ENCODE assay signal across 18 mouse cellular contexts in genomic region chr8:125277071-125277682, GRCm38 (mm10).
DNase-seq lines count a peak whose midpoint lies in the region; ATAC-seq and TF ChIP-seq lines count a peak whose summit lies in the region.
"Had no signal": no experiment of that assay in that cellular context is flagged by ENCODE, and none has a peak within 500 bp of the region (broad histone marks: within the 10 kb centered on the region; RNA-seq: fewer than 3 reads in every experiment).

No protein-coding gene starts in this region.

- H3K9ac ChIP-seq in hindbrain, embryonic 11.5 days (ENCODE audit: low read depth, low read length), result no peak overlapping the region
- H3K9ac ChIP-seq in hindbrain, postnatal 0 days (replicated peaks; ENCODE audit: low read length), result no peak overlapping the region
- H3K9ac ChIP-seq: heart, embryonic 13.5 days; lung, embryonic 15.5 days had no signal

- no peaks in the 10 kb centered on the region for H3K9me3 ChIP-seq in hindbrain, embryonic 11.5 days (ENCODE audit: control insufficient read depth, low read length)
- no peaks in the 10 kb centered on the region for H3K9me3 ChIP-seq in hindbrain, postnatal 0 days (ENCODE audit: low read length)
- 0 out of 2 replicates have a peak, but pooled peaks cover 9% of the 10 kb centered on the region for H3K9me3 ChIP-seq in embryonic facial prominence, embryonic 10.5 days
- H3K9me3 ChIP-seq in limb, embryonic 10.5 days (replicated peaks), result no peaks in the 10 kb centered on the region; the same call in 1 of the 2 replicates
- H3K9me3 ChIP-seq: lung, embryonic 15.5 days had no signal

- peaks cover 4% of the 10 kb centered on the region; the same call in 1 of the 2 replicates for H3K27me3 ChIP-seq in hindbrain, embryonic 11.5 days (ENCODE audit: control insufficient read depth, insufficient read depth, low read length)
- H3K27me3 ChIP-seq in hindbrain, postnatal 0 days (ENCODE audit: insufficient read depth, low read length), result no peaks in the 10 kb centered on the region
- peaks cover 30% of the 10 kb centered on the region for H3K27me3 ChIP-seq in embryonic facial prominence, embryonic 10.5 days (replicated peaks; ENCODE audit: low read depth, poor library complexity, severe bottlenecking)
- peaks cover 18% of the 10 kb centered on the region for H3K27me3 ChIP-seq in limb, embryonic 10.5 days (ENCODE audit: low read depth, poor library complexity, severe bottlenecking)
- H3K27me3 ChIP-seq: lung, embryonic 15.5 days had no signal

- H3K36me3 ChIP-seq in hindbrain, embryonic 11.5 days (ENCODE audit: control insufficient read depth, insufficient read depth, low read length), result no peaks in the 10 kb centered on the region
- H3K36me3 ChIP-seq in hindbrain, postnatal 0 days (ENCODE audit: insufficient read depth, low read length), result no peaks in the 10 kb centered on the region
- H3K36me3 ChIP-seq in embryonic facial prominence, embryonic 10.5 days (replicated peaks), result no peaks in the 10 kb centered on the region
- H3K36me3 ChIP-seq in limb, embryonic 10.5 days, result no peaks in the 10 kb centered on the region
- H3K36me3 ChIP-seq: G1E; heart, embryonic 13.5 days; lung, embryonic 15.5 days had no signal

- DNase-seq in hindbrain, embryonic 11.5 days (ENCODE audit: low spot score), result peak; percentile 60
- DNase-seq in hindbrain, postnatal 0 days (ENCODE audit: low spot score), result no peak
- peak; percentile 69 for DNase-seq in embryonic facial prominence, embryonic 10.5 days (ENCODE audit: low spot score)
- no peak for DNase-seq in limb, embryonic 10.5 days (ENCODE audit: low spot score)
- DNase-seq in retina, embryonic 14.5 days (ENCODE audit: low spot score), result peak; percentile 72
- DNase-seq in c-Kit-positive CD71-positive TER-119-positive erythroid progenitor cells, embryonic 14.5 days (ENCODE audit: low spot score), result no peak
- no peak for DNase-seq in layer of hippocampus, adult 9-10 months (ENCODE audit: low spot score)
- DNase-seq: adrenal gland, postnatal 10 days; cerebellum, postnatal 14 days; gastrocnemius, postnatal 10 days; heart, postnatal 4 days; kidney, adult 11 months; kidney, postnatal 36 days; thymus, adult 2 months had no signal

- no peak overlapping the region for H3K27ac ChIP-seq in hindbrain, embryonic 11.5 days (ENCODE audit: low read depth, low read length)
- H3K27ac ChIP-seq in hindbrain, postnatal 0 days, result no peak overlapping the region
- H3K27ac ChIP-seq in embryonic facial prominence, embryonic 10.5 days (replicated peaks), result peak overlapping the region; percentile 61
- H3K27ac ChIP-seq in limb, embryonic 10.5 days, result peak overlapping the region; percentile 59
- H3K27ac ChIP-seq: heart, embryonic 13.5 days; lung, embryonic 15.5 days had no signal

- ATAC-seq in hindbrain, embryonic 11.5 days (ENCODE audit: low FRiP score), result peak; percentile 53; the same call in 1 of the 2 replicates
- ATAC-seq in hindbrain, postnatal 0 days, result no peak

- peaks cover 3% of the 10 kb centered on the region; the same call in 1 of the 2 replicates for H3K4me1 ChIP-seq in hindbrain, embryonic 11.5 days (replicated peaks; ENCODE audit: control insufficient read depth, insufficient read depth, low read length)
- peaks cover 6% of the 10 kb centered on the region; the same call in 1 of the 2 replicates for H3K4me1 ChIP-seq in hindbrain, postnatal 0 days (ENCODE audit: insufficient read depth, low read length)
- H3K4me1 ChIP-seq in embryonic facial prominence, embryonic 10.5 days, result peaks cover 46% of the 10 kb centered on the region
- H3K4me1 ChIP-seq in limb, embryonic 10.5 days, result peaks cover 52% of the 10 kb centered on the region

- TF ChIP-seq CTCF in hindbrain, postnatal 0 days (IDR thresholded peaks at IDR 0.05; ENCODE audit: low read depth), result no peak

- no peak overlapping the region; the same call in 1 of the 2 replicates for H3K4me2 ChIP-seq in hindbrain, embryonic 11.5 days (replicated peaks; ENCODE audit: low read depth, low read length)
- no peak overlapping the region for H3K4me2 ChIP-seq in hindbrain, postnatal 0 days (ENCODE audit: low read depth, low read length)
- H3K4me2 ChIP-seq: heart, embryonic 13.5 days; liver, embryonic 11.5 days; lung, embryonic 15.5 days had no signal

- no peak overlapping the region for H3K4me3 ChIP-seq in hindbrain, embryonic 11.5 days (ENCODE audit: low read depth, low read length)
- H3K4me3 ChIP-seq in hindbrain, postnatal 0 days (ENCODE audit: low read length), result no peak overlapping the region
- H3K4me3 ChIP-seq in embryonic facial prominence, embryonic 10.5 days, result no peak overlapping the region; the same call in 1 of the 2 replicates
- no peak overlapping the region for H3K4me3 ChIP-seq in limb, embryonic 10.5 days
- H3K4me3 ChIP-seq: heart, embryonic 13.5 days; lung, embryonic 15.5 days had no signal

- WGBS in hindbrain, embryonic 11.5 days, result 11% methylated on average over 11 of the region's 11 CpGs
- 24% methylated on average over 11 of the region's 11 CpGs for WGBS in hindbrain, postnatal 0 days
- WGBS in embryonic facial prominence, embryonic 10.5 days, result 3% methylated on average over 11 of the region's 11 CpGs
- 5% methylated on average over 11 of the region's 11 CpGs for WGBS in limb, embryonic 10.5 days

Comparison
In these comparisons a context has a peak if more than half of its experiments do, and no peak if none do; other contexts are left out.
1. DNase-seq: peak in hindbrain, embryonic 11.5 days (single experiment), embryonic facial prominence, embryonic 10.5 days (single experiment) and retina, embryonic 14.5 days (single experiment); none in hindbrain, postnatal 0 days (single experiment), limb, embryonic 10.5 days (single experiment), c-Kit-positive CD71-positive TER-119-positive erythroid progenitor cells, embryonic 14.5 days (single experiment) and layer of hippocampus, adult 9-10 months (single experiment).
2. H3K27ac ChIP-seq: peak in embryonic facial prominence, embryonic 10.5 days (single experiment) and limb, embryonic 10.5 days (single experiment); none in hindbrain, embryonic 11.5 days (single experiment) and hindbrain, postnatal 0 days (single experiment).